Mouse (Mus musculus): Measurements from ENCODE around the gene Hist1h1b. TPM values are rescaled to one million over a fixed set of nuclear protein-coding genes. Genes with fewer than 3 reads are reported as not detected.

Gene Hist1h1b
- 0.24 TPM in 1 of 2 replicates, not detected in the other for polyA plus RNA-seq (2012; rRNA removed)

GRCm38 (mm10) chr13:21779767-21780731 is at the start of gene Hist1h1b:
TSS of gene Hist1h1b (minus strand) at chr13:21780625.

GRCm38 (mm10) chr13:21811539-21811938 is 31.1 kb upstream of the Hist1h1b start, which contains the start of gene Hist1h4m:
TSS of gene Hist1h4m (plus strand) at chr13:21811746.

GRCm38 (mm10) chr13:21810073-21810472 is 29.6 kb upstream of the Hist1h1b start, which contains the start of the genes Hist1h2bq and Hist1h2ao:
TSS of gene Hist1h2bq (minus strand) at chr13:21810197.
TSS of gene Hist1h2ao (plus strand) at chr13:21810465.

GRCm38 (mm10) chr13:21786899-21787629 is 6.6 kb upstream of the Hist1h1b start, which contains the start of the genes Hist1h2an and Hist1h2bp:
TSS of gene Hist1h2an (minus strand) at chr13:21787218.
TSS of gene Hist1h2bp (plus strand) at chr13:21787461.

GRCm38 (mm10) chr13:21783255-21783617 is 2.8 kb upstream of the Hist1h1b start, which contains the start of gene Hist1h3i:
TSS of gene Hist1h3i (minus strand) at chr13:21783370.

GRCm38 (mm10) chr13:21753524-21754285 is 26.7 kb downstream of the Hist1h1b start, which contains the start of the genes Hist1h2ak and Hist1h2bn:
TSS of gene Hist1h2ak (minus strand) at chr13:21753827.
TSS of gene Hist1h2bn (plus strand) at chr13:21754123.

GRCm38 (mm10) chr13:21750159-21751017 is 30.0 kb downstream of the Hist1h1b start, which contains the start of gene Hist1h4k:
TSS of gene Hist1h4k (minus strand) at chr13:21750505.

GRCm38 (mm10) chr13:21734906-21735767 is 45.3 kb downstream of the Hist1h1b start, which contains the start of gene Hist1h4j:
TSS of gene Hist1h4j (plus strand) at chr13:21735064.

Other genes with a start within 250 kb of the Hist1h1b start
- gene Zkscan8, start 249.5 kb downstream of the Hist1h1b start, polyA plus RNA-seq (2012; rRNA removed), result 0.41 and 0.57 TPM in 2 replicates
- gene Olfr1366, start 237.8 kb downstream of the Hist1h1b start, polyA plus RNA-seq (2012; rRNA removed), result not detected in 2 replicates
- gene Olfr1535, start 220.7 kb downstream of the Hist1h1b start, polyA plus RNA-seq (2012; rRNA removed), result not detected in 2 replicates
- gene Olfr1364, start 198.9 kb downstream of the Hist1h1b start, polyA plus RNA-seq (2012; rRNA removed), result not detected in 2 replicates
- not detected in 2 replicates for gene Olfr1362, start 166.6 kb downstream of the Hist1h1b start, polyA plus RNA-seq (2012; rRNA removed)
- gene Olfr11, start 138.1 kb downstream of the Hist1h1b start, polyA plus RNA-seq (2012; rRNA removed), result not detected in 2 replicates
- not detected in 2 replicates for gene Olfr1361, start 117.2 kb downstream of the Hist1h1b start, polyA plus RNA-seq (2012; rRNA removed)
- not detected in 2 replicates for gene Olfr1360, start 103.2 kb downstream of the Hist1h1b start, polyA plus RNA-seq (2012; rRNA removed)
- gene Olfr1359, start 82.5 kb downstream of the Hist1h1b start, polyA plus RNA-seq (2012; rRNA removed), result not detected in 2 replicates
- gene Hist1h2bl, start 64.5 kb downstream of the Hist1h1b start, polyA plus RNA-seq (2012; rRNA removed), result 2.0 and 2.3 TPM in 2 replicates
- gene Hist1h2ai, start 64.2 kb downstream of the Hist1h1b start, polyA plus RNA-seq (2012; rRNA removed), result 10.0 and 28.4 TPM in 2 replicates
- gene Hist1h3h, start 63.0 kb downstream of the Hist1h1b start, polyA plus RNA-seq (2012; rRNA removed), result 30.9 and 34.4 TPM in 2 replicates
- gene Hist1h2bm, start 58.6 kb downstream of the Hist1h1b start, polyA plus RNA-seq (2012; rRNA removed), result 0.27 and 2.2 TPM in 2 replicates
- gene Hist1h4j, start 45.6 kb downstream of the Hist1h1b start, polyA plus RNA-seq (2012; rRNA removed), result 1.6 and 2.1 TPM in 2 replicates
- gene Hist1h4k, start 30.1 kb downstream of the Hist1h1b start, polyA plus RNA-seq (2012; rRNA removed), result 4.7 and 8.7 TPM in 2 replicates
- 8.2 and 14.0 TPM in 2 replicates for gene Hist1h2ak, start 26.8 kb downstream of the Hist1h1b start, polyA plus RNA-seq (2012; rRNA removed)
- 1.2 and 4.2 TPM in 2 replicates for gene Hist1h2bn, start 26.5 kb downstream of the Hist1h1b start, polyA plus RNA-seq (2012; rRNA removed)
- gene Hist1h3i, start 2.7 kb upstream of the Hist1h1b start, polyA plus RNA-seq (2012; rRNA removed), result 19.2 and 38.0 TPM in 2 replicates
- gene Hist1h2an, start 6.6 kb upstream of the Hist1h1b start, polyA plus RNA-seq (2012; rRNA removed), result 1.5 and 14.1 TPM in 2 replicates
- gene Hist1h2bp, start 6.8 kb upstream of the Hist1h1b start, polyA plus RNA-seq (2012; rRNA removed), result 0.90 TPM in 1 of 2 replicates, not detected in the other
- gene Hist1h2bq, start 29.6 kb upstream of the Hist1h1b start, polyA plus RNA-seq (2012; rRNA removed), result 6.4 and 9.3 TPM in 2 replicates
- not detected in 2 replicates for gene Hist1h2ao, start 29.8 kb upstream of the Hist1h1b start, polyA plus RNA-seq (2012; rRNA removed)
- not detected in 2 replicates for gene Hist1h4m, start 31.1 kb upstream of the Hist1h1b start, polyA plus RNA-seq (2012; rRNA removed)
- gene Hist1h4n, start 51.6 kb upstream of the Hist1h1b start, polyA plus RNA-seq (2012; rRNA removed), result 4.8 and 6.7 TPM in 2 replicates
- 121 and 393 TPM in 2 replicates for gene Hist1h2ap, start 52.9 kb upstream of the Hist1h1b start, polyA plus RNA-seq (2012; rRNA removed)
- gene Hist1h2br, start 53.1 kb upstream of the Hist1h1b start, polyA plus RNA-seq (2012; rRNA removed), result 6.9 and 8.0 TPM in 2 replicates
- 0.03 TPM in 1 of 2 replicates, not detected in the other for gene Zfp184, start 164.5 kb upstream of the Hist1h1b start, polyA plus RNA-seq (2012; rRNA removed)
- not detected in 2 replicates for gene Pom121l2, start 200.6 kb upstream of the Hist1h1b start, polyA plus RNA-seq (2012; rRNA removed)
- gene Prss16, start 229.1 kb upstream of the Hist1h1b start, polyA plus RNA-seq (2012; rRNA removed), result 0.22 and 0.48 TPM in 2 replicates